Mouse (Mus musculus): ENCODE measurements around the gene Tbc1d4.

Gene Tbc1d4

GRCm38 (mm10) chr14:101608519-101609368 is at the start of gene Tbc1d4:
Gene Tbc1d4 (minus strand): TSS chr14:101609191.
- DNase-seq, result peak; percentile 89 to 94

- no peak for DNase-seq
Measured at GRCm38 (mm10) chr14:101656307-101656706, 47.3 kb upstream of the Tbc1d4 start.

- peak; percentile 39 to 49 for DNase-seq
Measured at GRCm38 (mm10) chr14:101654526-101654909, 45.5 kb upstream of the Tbc1d4 start.

- peak; percentile 100 for DNase-seq
Measured at GRCm38 (mm10) chr14:101653581-101654525, 44.9 kb upstream of the Tbc1d4 start, which contains the start of gene Uchl3. Gene Uchl3 (plus strand): TSS chr14:101653967.

- no peak for DNase-seq
Measured at GRCm38 (mm10) chr14:101652571-101652970, 43.6 kb upstream of the Tbc1d4 start.

GRCm38 (mm10) chr14:101650551-101650950 is 41.6 kb upstream of the Tbc1d4 start:
- no peak for DNase-seq

- no peak for DNase-seq
Measured at GRCm38 (mm10) chr14:101644948-101645347, 36.0 kb upstream of the Tbc1d4 start.

- peak; percentile 94 to 95 for DNase-seq
Measured at GRCm38 (mm10) chr14:101640153-101640843, 31.3 kb upstream of the Tbc1d4 start, which contains the start of gene Commd6. Gene Commd6 (minus strand): TSS chr14:101640686.

GRCm38 (mm10) chr14:101637381-101637780 is 28.4 kb upstream of the Tbc1d4 start:
- DNase-seq, result no peak

- DNase-seq, result peak; percentile 21 to 22
Measured at GRCm38 (mm10) chr14:101635765-101636164, 26.8 kb upstream of the Tbc1d4 start.

- no peak for DNase-seq
Measured at GRCm38 (mm10) chr14:101630548-101630947, 21.6 kb upstream of the Tbc1d4 start.

GRCm38 (mm10) chr14:101617680-101618079 is 8.7 kb upstream of the Tbc1d4 start:
- DNase-seq, result no peak

- no peak for DNase-seq
Measured at GRCm38 (mm10) chr14:101616178-101616577, 7.2 kb upstream of the Tbc1d4 start.

GRCm38 (mm10) chr14:101613206-101613605 is 4.2 kb upstream of the Tbc1d4 start:
- DNase-seq, result no peak

GRCm38 (mm10) chr14:101610701-101611100 is 1.7 kb upstream of the Tbc1d4 start:
- DNase-seq, result no peak

- peak; percentile 72 to 74 for DNase-seq
Measured at GRCm38 (mm10) chr14:101607631-101608518, 1.1 kb downstream of the Tbc1d4 start.

GRCm38 (mm10) chr14:101605843-101606242 is 3.1 kb downstream of the Tbc1d4 start:
- DNase-seq, result no peak

- DNase-seq, result no peak
Measured at GRCm38 (mm10) chr14:101602851-101603250, 6.1 kb downstream of the Tbc1d4 start.

- no peak for DNase-seq
Measured at GRCm38 (mm10) chr14:101597096-101597715, 11.8 kb downstream of the Tbc1d4 start.

GRCm38 (mm10) chr14:101596691-101597090 is 12.3 kb downstream of the Tbc1d4 start:
- no peak for DNase-seq
